ENCODE assay signal across 8 mouse cellular contexts in genomic region chr2:71630143-71630463, GRCm38 (mm10).
DNase-seq lines count a peak whose midpoint lies in the region; ATAC-seq lines count a peak whose summit lies in the region.

No protein-coding gene starts in this region.

- H3K4me3 ChIP-seq in heart, embryonic 15.5 days, result peak overlapping the region; percentile 50
- H3K4me3 ChIP-seq in brown adipose tissue, adult 24 weeks (ENCODE audit: insufficient read depth, low read depth, low read length), result peak overlapping the region; percentile 52
- H3K4me3 ChIP-seq in hindbrain, embryonic 12.5 days, result peak overlapping the region; percentile 36
- peak overlapping the region; percentile 58 for H3K4me3 ChIP-seq in midbrain, embryonic 10.5 days

- H3K9me3 ChIP-seq in heart, embryonic 15.5 days (replicated peaks), result no peaks in the 10 kb centered on the region
- H3K9me3 ChIP-seq in hindbrain, embryonic 12.5 days (replicated peaks), result no peaks in the 10 kb centered on the region
- H3K9me3 ChIP-seq in midbrain, embryonic 10.5 days (replicated peaks), result no peaks in the 10 kb centered on the region

- peaks cover 7% of the 10 kb centered on the region; the same call in 1 of the 2 replicates for H3K27me3 ChIP-seq in heart, embryonic 15.5 days
- peaks cover 17% of the 10 kb centered on the region; the same call in 1 of the 2 replicates for H3K27me3 ChIP-seq in hindbrain, embryonic 12.5 days
- peaks cover 72% of the 10 kb centered on the region for H3K27me3 ChIP-seq in midbrain, embryonic 10.5 days (ENCODE audit: low read depth, poor library complexity, severe bottlenecking)

- intact Hi-C loops in heart, postnatal 36 days (cut with DNase I), result no loop called here

- no peak for ATAC-seq in heart, embryonic 15.5 days (replicated peaks; ENCODE audit: insufficient number of reproducible peaks, insufficient read depth, low FRiP score, low read depth)
- ATAC-seq in hindbrain, embryonic 12.5 days (ENCODE audit: low FRiP score), result no peak

- DNase-seq in heart, postnatal 36 days, result no peak
- no peak for DNase-seq in midbrain, embryonic 10.5 days (ENCODE audit: low spot score)
- no peak for DNase-seq in spleen, adult 18-20 months
- no peak for DNase-seq in layer of hippocampus, adult 11-12 months (ENCODE audit: low spot score)
- no peak for DNase-seq in cerebellum, postnatal 25 days

- H3K4me1 ChIP-seq in heart, embryonic 15.5 days (replicated peaks), result peaks cover 18% of the 10 kb centered on the region
- peaks cover 10% of the 10 kb centered on the region; the same call in 1 of the 2 replicates for H3K4me1 ChIP-seq in brown adipose tissue, adult 24 weeks (ENCODE audit: control insufficient read depth, insufficient read depth, insufficient read length, low read length)
- H3K4me1 ChIP-seq in hindbrain, embryonic 12.5 days, result peaks cover 39% of the 10 kb centered on the region
- peaks cover 49% of the 10 kb centered on the region for H3K4me1 ChIP-seq in midbrain, embryonic 10.5 days

- peak overlapping the region; percentile 90 for H3K4me2 ChIP-seq in heart, embryonic 15.5 days
- H3K4me2 ChIP-seq in hindbrain, embryonic 12.5 days (replicated peaks), result peak overlapping the region; percentile 78

- no peaks in the 10 kb centered on the region for H3K36me3 ChIP-seq in heart, embryonic 15.5 days
- no peaks in the 10 kb centered on the region for H3K36me3 ChIP-seq in hindbrain, embryonic 12.5 days
- no peaks in the 10 kb centered on the region for H3K36me3 ChIP-seq in midbrain, embryonic 10.5 days

- H3K27ac ChIP-seq in heart, embryonic 15.5 days, result no peak overlapping the region
- no peak overlapping the region for H3K27ac ChIP-seq in brown adipose tissue, adult 24 weeks (replicated peaks; ENCODE audit: low read depth, low read length)
- H3K27ac ChIP-seq in hindbrain, embryonic 12.5 days, result peak overlapping the region; percentile 5; the same call in 1 of the 2 replicates
- peak overlapping the region; percentile 84 for H3K27ac ChIP-seq in midbrain, embryonic 10.5 days (replicated peaks)

- WGBS in heart, embryonic 15.5 days, result 22% methylated on average over 3 of the region's 3 CpGs
- 3% methylated on average over 3 of the region's 3 CpGs for WGBS in hindbrain, embryonic 12.5 days
- WGBS in midbrain, embryonic 10.5 days, result 5% methylated on average over 3 of the region's 3 CpGs

- H3K9ac ChIP-seq in heart, embryonic 15.5 days, result peak overlapping the region; percentile 34
- peak overlapping the region; percentile 53; the same call in 1 of the 2 replicates for H3K9ac ChIP-seq in hindbrain, embryonic 12.5 days

Comparison
In these comparisons a context has a peak if more than half of its experiments do, and no peak if none do; other contexts are left out.
1. H3K27ac ChIP-seq: peak in hindbrain, embryonic 12.5 days (single experiment) and midbrain, embryonic 10.5 days (single experiment); none in heart, embryonic 15.5 days (single experiment) and brown adipose tissue, adult 24 weeks (single experiment).
2. Peak in every context shown above with its lines, with median percentiles within 50 percentile points of each other: H3K4me3 ChIP-seq.